Mouse (Mus musculus): ENCODE results near the gene Lzic.

Lzic gene

GRCm38 (mm10) chr4:149484566-149484965 is 463 bp upstream of the Lzic start:
- no peak for DNase-seq

GRCm38 (mm10) chr4:149485825-149486206 is 787 bp downstream of the Lzic start:
- no peak for DNase-seq

GRCm38 (mm10) chr4:149487729-149488128 is 2.7 kb downstream of the Lzic start:
- DNase-seq: no peak

- DNase-seq: no peak
Measured at GRCm38 (mm10) chr4:149489415-149490240, 4.6 kb downstream of the Lzic start.

GRCm38 (mm10) chr4:149491151-149491550 is 6.1 kb downstream of the Lzic start:
- no peak for DNase-seq

- DNase-seq: peak; percentile 66
Measured at GRCm38 (mm10) chr4:149496612-149497011, 11.6 kb downstream of the Lzic start.

GRCm38 (mm10) chr4:149498901-149499300 is 13.9 kb downstream of the Lzic start:
- DNase-seq: no peak

GRCm38 (mm10) chr4:149499790-149500189 is 14.8 kb downstream of the Lzic start:
- DNase-seq: no peak

- no peak for DNase-seq
Measured at GRCm38 (mm10) chr4:149504363-149504762, 19.3 kb downstream of the Lzic start.

GRCm38 (mm10) chr4:149504858-149505257 is 19.8 kb downstream of the Lzic start:
- DNase-seq: no peak

- DNase-seq: peak; percentile 34
Measured at GRCm38 (mm10) chr4:149505261-149505967, 20.4 kb downstream of the Lzic start.

GRCm38 (mm10) chr4:149506904-149507303 is 21.9 kb downstream of the Lzic start:
- no peak for DNase-seq

- DNase-seq: peak; percentile 49
Measured at GRCm38 (mm10) chr4:149511221-149511646, 26.2 kb downstream of the Lzic start.

- no peak for DNase-seq
Measured at GRCm38 (mm10) chr4:149512072-149512471, 27.0 kb downstream of the Lzic start.

- DNase-seq: no peak
Measured at GRCm38 (mm10) chr4:149515706-149516105, 30.7 kb downstream of the Lzic start.

GRCm38 (mm10) chr4:149517868-149518340 is 32.9 kb downstream of the Lzic start, which contains the start of gene Ctnnbip1:
TSS of gene Ctnnbip1 (plus strand) at chr4:149518236.
- DNase-seq: peak; percentile 98

- DNase-seq: no peak
Measured at GRCm38 (mm10) chr4:149518351-149519220, 33.6 kb downstream of the Lzic start.

GRCm38 (mm10) chr4:149521258-149521657 is 36.2 kb downstream of the Lzic start:
- no peak for DNase-seq

GRCm38 (mm10) chr4:149523961-149524360 is 38.9 kb downstream of the Lzic start:
- no peak for DNase-seq

- DNase-seq: no peak
Measured at GRCm38 (mm10) chr4:149525170-149525569, 40.1 kb downstream of the Lzic start.

GRCm38 (mm10) chr4:149525811-149526210 is 40.8 kb downstream of the Lzic start:
- DNase-seq: no peak

GRCm38 (mm10) chr4:149526330-149526729 is 41.3 kb downstream of the Lzic start:
- no peak for DNase-seq

Measured in layer of hippocampus, adult 9-11 months (tissue).